Mouse (Mus musculus): Measurements from ENCODE around the gene Rpl3l. TPM values are rescaled to one million over a fixed set of nuclear protein-coding genes. Genes with fewer than 3 reads are reported as not detected.

Gene Rpl3l
- polyA plus RNA-seq, 1 experiment from 2014 or later = not detected

DNA sequence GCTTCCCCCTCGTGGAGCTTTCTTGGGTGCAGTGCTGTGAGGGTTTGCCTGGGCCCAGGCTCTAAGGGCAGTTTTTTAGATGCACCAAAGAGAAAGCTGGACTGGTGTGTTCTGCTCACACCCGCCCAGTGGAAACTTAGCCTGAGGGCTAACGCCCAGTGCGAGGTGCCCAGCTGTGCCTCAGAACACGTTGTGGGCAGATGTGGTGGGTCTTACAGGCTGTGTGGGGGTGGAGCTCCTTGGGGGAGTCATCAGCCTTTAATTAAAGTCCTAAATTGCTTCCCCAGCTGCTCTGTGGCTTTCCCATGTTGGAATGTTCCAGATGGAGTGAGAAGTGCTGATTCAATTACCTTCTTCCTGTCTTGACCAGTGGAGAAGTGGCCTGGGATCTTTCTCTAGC is 33.5 kb downstream of the Rpl3l start:
- Histone ChIP-seq H3K9me3 (ENCODE audit: control insufficient read depth, low read length) (no peaks in the 10 kb centered on the region; the same call in 1 of the 2 replicates), H3K27me3 (ENCODE audit: control insufficient read depth, insufficient read depth, low read length) (no peaks in the 10 kb centered on the region), H3K9ac (ENCODE audit: low read length) (no peak overlapping the region), H3K4me1 (ENCODE audit: control insufficient read depth, insufficient read depth, low read length) (peaks cover 16% of the 10 kb centered on the region), H3K36me3 (ENCODE audit: control insufficient read depth, insufficient read depth, low read length) (no peaks in the 10 kb centered on the region), H3K4me3 (ENCODE audit: low read depth, low read length) (no peak overlapping the region), H3K4me2 (ENCODE audit: low read depth, severe bottlenecking) (no peak overlapping the region), H3K27ac (replicated peaks; ENCODE audit: low read depth, low read length) (peak overlapping the region; percentile 70)
- DNase-seq (ENCODE audit: low spot score) (peak; percentile 74), ATAC-seq (ENCODE audit: insufficient number of reproducible peaks, low FRiP score, low TSS enrichment, low read depth) (0 out of 2 replicates have a peak, but pooled peaks have one; percentile 61)
- 23% methylated on average over 5 of the region's 5 CpGs for WGBS

DNA sequence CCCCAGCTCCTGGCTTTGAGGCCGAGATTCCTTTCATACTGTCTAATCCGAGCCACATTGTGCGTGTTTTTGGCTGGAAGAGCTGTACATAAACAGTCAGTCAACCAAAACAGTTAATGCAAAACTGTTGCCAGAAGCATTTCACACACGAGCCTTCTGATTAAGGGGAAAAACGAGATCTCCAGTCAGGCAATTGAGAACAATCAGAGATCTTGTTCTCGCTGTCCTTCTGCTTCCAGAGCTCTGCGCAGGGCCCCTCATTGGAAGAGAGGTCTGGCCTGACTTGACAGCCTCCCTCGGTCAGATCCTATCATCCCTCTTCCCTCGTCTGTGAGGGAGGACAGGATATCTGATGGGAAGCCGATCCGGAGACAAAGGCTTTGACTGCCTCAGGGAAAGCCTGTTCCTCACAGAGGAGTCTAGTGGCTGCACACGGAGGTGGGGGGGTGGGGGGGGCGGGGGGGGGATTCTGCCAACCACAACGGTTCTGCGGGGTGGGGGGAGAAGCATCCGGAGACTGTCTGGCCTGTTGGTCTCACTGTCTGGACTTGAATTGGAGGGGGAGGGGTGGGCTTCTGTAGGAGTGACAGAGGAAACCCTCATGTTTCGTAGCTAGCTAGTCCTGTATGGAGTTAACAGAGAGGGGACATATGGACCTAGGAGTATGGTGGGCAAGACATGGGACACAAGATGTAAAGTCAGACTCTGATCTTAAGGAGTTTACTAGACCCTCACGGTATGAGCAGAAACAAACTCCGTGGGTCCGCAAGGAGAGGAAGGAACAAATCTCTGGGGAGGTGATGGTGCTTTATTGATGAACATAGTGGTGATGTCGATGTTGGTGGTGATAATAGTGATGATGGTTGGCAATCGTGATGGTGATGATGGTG is 37.6 kb downstream of the Rpl3l start:
- Histone ChIP-seq H3K4me3 (ENCODE audit: low read depth, low read length) (no peak overlapping the region), H3K27me3 (ENCODE audit: control insufficient read depth, insufficient read depth, low read length) (no peaks in the 10 kb centered on the region), H3K4me2 (ENCODE audit: low read depth, severe bottlenecking) (no peak overlapping the region), H3K4me1 (ENCODE audit: control insufficient read depth, insufficient read depth, low read length) (peaks cover 17% of the 10 kb centered on the region), H3K9me3 (ENCODE audit: control insufficient read depth, low read length) (no peaks in the 10 kb centered on the region; the same call in 1 of the 2 replicates), H3K36me3 (ENCODE audit: control insufficient read depth, insufficient read depth, low read length) (no peaks in the 10 kb centered on the region), H3K9ac (ENCODE audit: low read length) (0 out of 2 replicates have a peak overlapping the region, but pooled peaks have one; percentile 12), H3K27ac (replicated peaks; ENCODE audit: low read depth, low read length) (no peak overlapping the region)
- DNase-seq (ENCODE audit: low spot score) (no peak), ATAC-seq (ENCODE audit: insufficient number of reproducible peaks, low FRiP score, low TSS enrichment, low read depth) (no peak)
- WGBS = 53% methylated on average over 21 of the region's 22 CpGs

DNA sequence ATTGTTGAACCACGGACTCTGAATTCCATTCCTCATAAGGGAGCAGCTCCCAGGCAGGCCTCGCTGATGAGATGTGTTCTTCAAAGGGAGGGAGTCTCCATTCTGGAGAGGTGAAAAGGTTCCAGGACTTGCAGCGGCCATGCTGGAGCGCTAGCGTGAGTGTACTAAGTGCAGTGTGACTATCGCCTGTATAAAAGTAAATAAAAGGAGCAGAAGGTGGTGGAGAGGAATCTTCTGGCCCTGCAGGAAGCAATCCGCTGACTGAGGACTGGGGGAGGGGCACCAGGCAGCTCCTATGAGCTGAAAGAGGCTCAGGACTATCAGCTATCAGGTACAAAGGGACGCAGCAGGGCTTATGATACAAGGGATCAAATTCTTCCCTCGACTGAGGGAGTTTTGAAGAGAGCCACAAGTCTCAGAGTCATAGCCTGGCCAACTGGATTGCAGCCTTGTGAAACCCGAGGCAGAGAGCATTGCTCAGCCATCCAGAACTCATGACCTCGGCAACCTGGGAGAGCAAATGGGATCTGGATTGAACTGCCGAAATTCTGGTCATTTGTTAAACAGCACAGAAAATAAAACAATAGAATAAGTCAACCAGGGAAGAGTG is 38.8 kb downstream of the Rpl3l start:
- Histone ChIP-seq H3K27ac (replicated peaks; ENCODE audit: low read depth, low read length) (no peak overlapping the region), H3K4me2 (ENCODE audit: low read depth, severe bottlenecking) (no peak overlapping the region), H3K27me3 (ENCODE audit: control insufficient read depth, insufficient read depth, low read length) (no peaks in the 10 kb centered on the region), H3K9me3 (ENCODE audit: control insufficient read depth, low read length) (no peaks in the 10 kb centered on the region), H3K4me1 (ENCODE audit: control insufficient read depth, insufficient read depth, low read length) (peaks cover 13% of the 10 kb centered on the region), H3K4me3 (ENCODE audit: low read depth, low read length) (no peak overlapping the region), H3K9ac (ENCODE audit: low read length) (no peak overlapping the region), H3K36me3 (ENCODE audit: control insufficient read depth, insufficient read depth, low read length) (no peaks in the 10 kb centered on the region)
- WGBS = 32% methylated on average over 12 of the region's 12 CpGs
- DNase-seq (ENCODE audit: low spot score) (no peak), ATAC-seq (ENCODE audit: insufficient number of reproducible peaks, low FRiP score, low TSS enrichment, low read depth) (no peak)

DNA sequence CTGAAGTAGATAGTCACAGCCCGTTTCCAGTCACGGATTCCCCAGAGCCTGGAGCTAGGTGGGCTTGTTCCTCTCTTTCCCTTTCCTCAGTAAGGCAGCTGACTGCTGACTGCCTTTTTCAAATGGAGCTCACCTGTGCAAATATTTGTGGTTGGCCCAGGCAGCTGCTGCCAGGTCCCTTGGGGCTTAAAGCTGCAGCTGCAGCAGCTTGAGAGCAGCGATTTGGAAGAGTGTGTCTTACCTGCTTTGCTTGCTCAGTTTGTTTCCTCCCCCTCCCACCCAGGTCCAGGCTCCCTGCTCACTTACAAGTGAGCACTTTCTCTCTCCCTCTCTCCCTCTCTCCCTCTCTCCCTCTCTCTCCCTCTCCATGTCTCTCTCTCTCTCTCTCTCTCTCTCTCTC is 41.5 kb downstream of the Rpl3l start:
- H3K4me2 ChIP-seq (ENCODE audit: low read depth, severe bottlenecking) = no peak overlapping the region
- H3K27ac ChIP-seq (replicated peaks; ENCODE audit: low read depth, low read length) = no peak overlapping the region
- H3K9ac ChIP-seq (ENCODE audit: low read length) = no peak overlapping the region
- WGBS = 45% methylated on average over 3 of the region's 3 CpGs
- H3K4me1 ChIP-seq (ENCODE audit: control insufficient read depth, insufficient read depth, low read length) = peaks cover 7% of the 10 kb centered on the region
- ATAC-seq (ENCODE audit: insufficient number of reproducible peaks, low FRiP score, low TSS enrichment, low read depth) (no peak), DNase-seq (ENCODE audit: low spot score) (no peak)
- no peaks in the 10 kb centered on the region for H3K9me3 ChIP-seq (ENCODE audit: control insufficient read depth, low read length)
- H3K36me3 ChIP-seq (ENCODE audit: control insufficient read depth, insufficient read depth, low read length) = no peaks in the 10 kb centered on the region
- no peaks in the 10 kb centered on the region for H3K27me3 ChIP-seq (ENCODE audit: control insufficient read depth, insufficient read depth, low read length)
- no peak overlapping the region for H3K4me3 ChIP-seq (ENCODE audit: low read depth, low read length)

DNA sequence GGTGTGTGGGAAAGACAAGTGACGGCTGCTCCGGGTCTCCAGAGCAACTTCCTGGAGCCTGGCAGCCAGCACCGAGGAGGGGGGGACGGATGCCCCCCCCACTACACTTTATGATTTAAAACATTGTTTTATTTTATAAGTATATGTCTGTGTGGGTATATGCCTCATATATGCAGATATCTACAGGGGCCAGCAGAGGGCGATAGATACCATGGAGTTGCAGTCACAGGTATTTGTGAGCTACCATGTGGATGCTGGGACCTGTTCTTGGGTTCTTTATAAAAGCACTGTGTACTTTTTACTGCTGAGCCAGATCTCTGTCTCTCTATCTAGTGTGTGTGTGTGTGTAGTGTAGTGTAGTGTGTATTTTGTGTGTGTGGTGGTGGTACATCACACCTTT is 45.6 kb downstream of the Rpl3l start:
- WGBS = 86% methylated on average over 5 of the region's 5 CpGs
- no peaks in the 10 kb centered on the region for H3K27me3 ChIP-seq (ENCODE audit: control insufficient read depth, insufficient read depth, low read length)
- no peaks in the 10 kb centered on the region for H3K4me1 ChIP-seq (ENCODE audit: control insufficient read depth, insufficient read depth, low read length)
- ATAC-seq (ENCODE audit: insufficient number of reproducible peaks, low FRiP score, low TSS enrichment, low read depth) (no peak), DNase-seq (ENCODE audit: low spot score) (no peak)
- H3K9me3 ChIP-seq (ENCODE audit: control insufficient read depth, low read length) = no peaks in the 10 kb centered on the region
- no peak overlapping the region for H3K4me3 ChIP-seq (ENCODE audit: low read depth, low read length)
- no peaks in the 10 kb centered on the region for H3K36me3 ChIP-seq (ENCODE audit: control insufficient read depth, insufficient read depth, low read length)
- no peak overlapping the region for H3K4me2 ChIP-seq (ENCODE audit: low read depth, severe bottlenecking)
- H3K9ac ChIP-seq (ENCODE audit: low read length) = no peak overlapping the region
- no peak overlapping the region for H3K27ac ChIP-seq (replicated peaks; ENCODE audit: low read depth, low read length)

DNA sequence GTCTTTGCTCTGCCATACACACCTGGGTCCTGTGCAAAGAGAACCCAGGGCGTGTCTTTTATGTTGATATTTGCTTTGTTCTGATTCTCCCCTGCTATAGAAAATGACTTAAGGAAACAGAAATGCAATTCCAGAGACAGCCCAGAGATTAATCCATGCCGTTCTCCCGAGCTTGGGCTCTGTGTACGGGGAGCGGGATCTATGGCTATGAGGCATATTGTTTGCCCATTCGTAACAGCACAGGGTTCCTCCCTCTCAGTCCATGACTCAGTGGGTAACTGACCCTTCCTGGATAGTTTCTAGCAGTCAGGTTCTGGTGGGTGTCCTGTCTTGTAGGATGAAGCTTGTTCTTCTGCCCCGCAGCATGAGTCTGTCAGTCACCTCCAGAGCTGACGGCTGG is 47.6 kb downstream of the Rpl3l start:
- Histone ChIP-seq H3K9me3 (ENCODE audit: control insufficient read depth, low read length) (no peaks in the 10 kb centered on the region), H3K27me3 (ENCODE audit: control insufficient read depth, insufficient read depth, low read length) (no peaks in the 10 kb centered on the region), H3K9ac (ENCODE audit: low read length) (no peak overlapping the region), H3K4me2 (ENCODE audit: low read depth, severe bottlenecking) (no peak overlapping the region), H3K4me3 (ENCODE audit: low read depth, low read length) (no peak overlapping the region), H3K4me1 (ENCODE audit: control insufficient read depth, insufficient read depth, low read length) (no peaks in the 10 kb centered on the region), H3K27ac (replicated peaks; ENCODE audit: low read depth, low read length) (no peak overlapping the region), H3K36me3 (ENCODE audit: control insufficient read depth, insufficient read depth, low read length) (no peaks in the 10 kb centered on the region)
- ATAC-seq (ENCODE audit: insufficient number of reproducible peaks, low FRiP score, low TSS enrichment, low read depth) (no peak), DNase-seq (ENCODE audit: low spot score) (no peak)
- WGBS = 86% methylated on average over 8 of the region's 8 CpGs

DNA sequence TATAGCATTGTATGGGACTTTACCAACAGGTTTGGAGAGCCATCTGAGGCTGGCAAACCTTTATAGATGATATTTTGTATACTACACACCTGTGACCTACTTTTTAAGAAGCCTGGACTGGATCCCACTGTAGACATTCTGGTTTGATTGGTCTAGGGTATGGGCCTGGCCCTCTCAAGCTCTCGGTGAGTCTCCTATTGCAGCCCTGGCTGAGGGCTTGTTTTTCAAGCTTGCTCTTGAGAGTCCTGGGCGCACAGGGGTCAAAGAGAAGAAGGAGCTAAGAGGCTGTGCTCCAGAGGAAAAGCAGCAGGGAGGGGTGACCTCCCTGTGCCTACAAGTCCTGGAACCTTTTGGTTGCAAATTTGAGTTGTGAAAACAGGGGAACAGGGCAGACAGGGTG is 49.5 kb downstream of the Rpl3l start:
- H3K36me3 ChIP-seq (ENCODE audit: control insufficient read depth, insufficient read depth, low read length) = no peaks in the 10 kb centered on the region
- H3K27ac ChIP-seq (replicated peaks; ENCODE audit: low read depth, low read length) = no peak overlapping the region
- H3K4me1 ChIP-seq (ENCODE audit: control insufficient read depth, insufficient read depth, low read length) = no peaks in the 10 kb centered on the region
- no peak overlapping the region for H3K9ac ChIP-seq (ENCODE audit: low read length)
- H3K9me3 ChIP-seq (ENCODE audit: control insufficient read depth, low read length) = no peaks in the 10 kb centered on the region
- DNase-seq (ENCODE audit: low spot score) = no peak
- WGBS = 79% methylated on average over 2 of the region's 2 CpGs
- H3K27me3 ChIP-seq (ENCODE audit: control insufficient read depth, insufficient read depth, low read length) = no peaks in the 10 kb centered on the region
- ATAC-seq (ENCODE audit: insufficient number of reproducible peaks, low FRiP score, low TSS enrichment, low read depth) = no peak
- no peak overlapping the region for H3K4me3 ChIP-seq (ENCODE audit: low read depth, low read length)
- no peak overlapping the region for H3K4me2 ChIP-seq (ENCODE audit: low read depth, severe bottlenecking)

DNA sequence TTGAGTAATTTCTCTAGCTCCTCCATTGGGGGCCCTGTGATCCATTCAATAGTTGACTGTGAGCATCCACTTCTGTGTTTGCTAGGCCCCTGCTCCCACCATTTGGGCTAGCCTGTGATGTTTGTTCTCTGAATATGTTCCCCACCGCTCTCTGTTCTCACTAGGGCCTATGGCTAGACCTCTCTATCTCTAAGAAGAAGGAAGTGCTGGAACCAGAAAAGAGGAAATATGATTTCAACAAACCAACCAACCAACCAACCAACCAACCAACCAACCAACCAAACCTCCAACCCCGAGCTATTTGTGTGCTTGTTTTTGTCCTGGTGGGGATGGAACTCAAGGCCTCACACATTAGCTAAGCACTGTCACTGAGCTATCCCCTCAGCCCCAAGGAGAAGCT is 53.2 kb downstream of the Rpl3l start:
- Histone ChIP-seq H3K9me3 (ENCODE audit: control insufficient read depth, low read length) (no peaks in the 10 kb centered on the region), H3K36me3 (ENCODE audit: control insufficient read depth, insufficient read depth, low read length) (no peaks in the 10 kb centered on the region), H3K4me2 (ENCODE audit: low read depth, severe bottlenecking) (no peak overlapping the region), H3K27me3 (ENCODE audit: control insufficient read depth, insufficient read depth, low read length) (no peaks in the 10 kb centered on the region), H3K4me1 (ENCODE audit: control insufficient read depth, insufficient read depth, low read length) (no peaks in the 10 kb centered on the region), H3K27ac (replicated peaks; ENCODE audit: low read depth, low read length) (no peak overlapping the region), H3K9ac (ENCODE audit: low read length) (no peak overlapping the region), H3K4me3 (ENCODE audit: low read depth, low read length) (no peak overlapping the region)
- 96% methylated on average over 2 of the region's 2 CpGs for WGBS
- ATAC-seq (ENCODE audit: insufficient number of reproducible peaks, low FRiP score, low TSS enrichment, low read depth) (no peak), DNase-seq (ENCODE audit: low spot score) (no peak)
